Mouse (Mus musculus): ENCODE data around the gene Olfm1.

DNA sequence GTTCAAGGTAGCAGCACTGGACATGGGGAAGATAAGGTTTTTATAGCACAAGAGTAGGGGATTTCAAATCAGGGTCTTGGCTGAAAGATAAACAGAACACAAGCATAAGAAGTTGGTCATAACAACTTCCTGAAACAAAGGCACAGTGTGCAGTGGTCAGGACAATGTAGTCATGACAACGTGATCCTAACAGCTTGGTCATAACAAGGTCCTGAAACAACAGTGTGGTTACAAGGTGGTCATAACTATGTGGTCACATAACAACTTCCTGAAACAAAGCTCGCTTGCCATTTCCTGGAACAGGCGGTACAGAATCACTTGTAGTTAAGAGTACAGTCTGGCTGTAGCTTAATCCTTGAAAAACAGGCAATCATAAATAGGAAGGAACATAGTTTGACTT, 12.7 kb upstream of the Olfm1 start:
- TF ChIP-seq POLR2A (IDR thresholded peaks at IDR 0.05; ENCODE audit: insufficient read length, low read depth) (no peak), TCF12 (IDR thresholded peaks at IDR 0.05; ENCODE audit: insufficient read depth, poor library complexity, severe bottlenecking) (no peak), MAX (IDR thresholded peaks at IDR 0.05; ENCODE audit: low read depth) (no peak), POLR2AphosphoS2 (IDR thresholded peaks at IDR 0.05; ENCODE audit: insufficient read length, low read depth) (no peak), USF1 (IDR thresholded peaks at IDR 0.05; ENCODE audit: low read depth) (no peak), SRF (IDR thresholded peaks at IDR 0.05; ENCODE audit: control insufficient read depth, insufficient read length, low read depth) (no peak), MYOG (IDR thresholded peaks at IDR 0.05; ENCODE audit: control insufficient read depth in 1 of 3, insufficient read depth in 1 of 3, insufficient read length in 2 of 3, low read depth in 2 of 3) (no peak), MYOD1 (IDR thresholded peaks at IDR 0.05; ENCODE audit: control insufficient read depth in 1 of 3, insufficient read length in 2 of 3, low read depth in 2 of 3) (no peak)
